In the genomic region with DNA sequence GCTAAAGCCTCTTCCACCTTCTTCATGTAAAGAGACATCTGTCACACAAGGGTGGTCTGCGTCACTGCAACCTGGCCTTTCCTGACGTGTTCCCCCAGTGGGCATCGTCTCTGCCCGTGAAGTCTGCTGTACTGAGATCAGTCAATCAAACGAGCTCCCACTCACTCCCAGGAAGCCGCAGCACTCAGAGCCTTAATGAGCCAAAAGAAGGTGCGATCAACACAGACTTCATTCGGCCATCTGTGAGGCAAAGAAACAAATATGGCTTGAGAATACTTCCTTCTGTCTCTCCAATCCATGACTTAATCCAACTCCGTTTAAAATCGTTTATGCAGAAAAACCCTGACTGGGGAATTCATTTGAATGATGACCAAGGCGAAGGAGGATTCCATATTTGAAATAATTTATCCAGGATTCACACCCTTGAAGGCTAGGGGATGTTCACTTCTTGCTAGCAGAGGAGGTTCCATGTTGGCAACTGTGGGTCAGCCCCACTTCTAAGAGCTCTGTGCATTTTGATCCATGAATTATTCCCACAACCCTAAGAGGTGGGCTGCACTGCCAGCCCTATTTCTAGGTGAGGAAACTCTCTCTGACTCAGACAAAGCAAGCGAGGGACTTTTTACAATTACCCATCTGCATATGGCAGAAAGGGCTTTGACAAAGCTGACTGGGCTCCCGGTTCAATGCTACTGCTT, we compare ENCODE assay signal across 13 mouse cellular contexts.
DNase-seq lines count a peak whose midpoint lies in the region; ATAC-seq and TF ChIP-seq lines count a peak whose summit lies in the region.
"Had no signal": no experiment of that assay in that cellular context is flagged by ENCODE, and none has a peak within 500 bp of the region (broad histone marks: within the 10 kb centered on the region; RNA-seq: fewer than 3 reads in every experiment).

No protein-coding gene starts in this region.

- no peak overlapping the region for H3K4me2 ChIP-seq in liver, postnatal 0 days (ENCODE audit: low read depth, low read length)
- H3K4me2 ChIP-seq: limb, embryonic 12.5 days had no signal

- H3K27me3 ChIP-seq in forebrain, embryonic 10.5 days (ENCODE audit: poor library complexity, severe bottlenecking): no peaks in the 10 kb centered on the region
- H3K27me3 ChIP-seq in liver, postnatal 0 days (ENCODE audit: insufficient read depth, low read length): no peaks in the 10 kb centered on the region
- H3K27me3 ChIP-seq in limb, embryonic 10.5 days (ENCODE audit: low read depth, poor library complexity, severe bottlenecking): no peaks in the 10 kb centered on the region
- H3K27me3 ChIP-seq: limb, embryonic 12.5 days had no signal

- DNase-seq in Muller cell, postnatal 12 days (ENCODE audit: inconsistent ontology term): peak; percentile 51
- no peak for DNase-seq in forebrain, embryonic 10.5 days (ENCODE audit: extremely low spot score, low spot score)
- peak; percentile 63 to 87 for DNase-seq in layer of hippocampus, adult 2 months (ENCODE audit: low spot score in 2 of 2)
- peak; percentile 59 to 64 for DNase-seq in left cerebral cortex, postnatal 36 days (ENCODE audit: low spot score in 2 of 2)
- DNase-seq in liver, postnatal 0 days: no peak
- no peak for DNase-seq in limb, embryonic 10.5 days (ENCODE audit: low spot score)
- no peak for DNase-seq in heart, postnatal 10 days
- DNase-seq: cerebellum, adult 11 months; heart, adult 2 months; thymus, adult 18-20 months had no signal

- no peak overlapping the region for H3K4me3 ChIP-seq in forebrain, embryonic 10.5 days
- no peak overlapping the region for H3K4me3 ChIP-seq in layer of hippocampus, adult 2 months
- no peak overlapping the region for H3K4me3 ChIP-seq in liver, postnatal 0 days (ENCODE audit: low read depth, low read length)
- no peak overlapping the region for H3K4me3 ChIP-seq in limb, embryonic 10.5 days
- H3K4me3 ChIP-seq: heart, adult 2 months; limb, embryonic 12.5 days; myocyte had no signal

- H3K4me1 ChIP-seq in forebrain, embryonic 10.5 days: peaks cover 20% of the 10 kb centered on the region
- no peaks in the 10 kb centered on the region for H3K4me1 ChIP-seq in liver, postnatal 0 days (ENCODE audit: insufficient read depth)
- H3K4me1 ChIP-seq in limb, embryonic 10.5 days: peaks cover 10% of the 10 kb centered on the region
- H3K4me1 ChIP-seq: limb, embryonic 12.5 days had no signal

- H3K27ac ChIP-seq in forebrain, embryonic 10.5 days: 0 out of 2 replicates have a peak overlapping the region, but pooled peaks have one; percentile 15
- peak overlapping the region; percentile 61 for H3K27ac ChIP-seq in layer of hippocampus, adult 2 months
- no peak overlapping the region for H3K27ac ChIP-seq in liver, postnatal 0 days (ENCODE audit: low read depth)
- no peak overlapping the region for H3K27ac ChIP-seq in limb, embryonic 10.5 days
- H3K27ac ChIP-seq: heart, adult 2 months; limb, embryonic 12.5 days had no signal

- no peaks in the 10 kb centered on the region for H3K9me3 ChIP-seq in forebrain, embryonic 10.5 days
- no peaks in the 10 kb centered on the region for H3K9me3 ChIP-seq in liver, postnatal 0 days (ENCODE audit: low read length)
- no peaks in the 10 kb centered on the region for H3K9me3 ChIP-seq in limb, embryonic 10.5 days (replicated peaks)
- H3K9me3 ChIP-seq: limb, embryonic 12.5 days had no signal

- intact Hi-C loops in left cerebral cortex, postnatal 36 days (cut with DNase I): loop anchor here (5.0 kb wide), 1 partner anchor 113 kb away; no protein-coding TSS in a partner anchor
- intact Hi-C loops in heart, postnatal 10 days (cut with DNase I): no loop called here

- TF ChIP-seq CTCF in layer of hippocampus, adult 2 months (conservative IDR thresholded peaks at IDR 0.05): no peak
- no peak for TF ChIP-seq CTCF in liver, postnatal 0 days (IDR thresholded peaks at IDR 0.05; ENCODE audit: low read depth)

- no peaks in the 10 kb centered on the region for H3K36me3 ChIP-seq in forebrain, embryonic 10.5 days (replicated peaks)
- no peaks in the 10 kb centered on the region for H3K36me3 ChIP-seq in liver, postnatal 0 days (replicated peaks; ENCODE audit: insufficient read depth, low read length)
- no peaks in the 10 kb centered on the region for H3K36me3 ChIP-seq in limb, embryonic 10.5 days
- H3K36me3 ChIP-seq: limb, embryonic 12.5 days had no signal

- no peak overlapping the region for H3K9ac ChIP-seq in liver, postnatal 0 days (replicated peaks)
- H3K9ac ChIP-seq: limb, embryonic 12.5 days had no signal

- 80% methylated on average over 13 of the region's 13 CpGs for WGBS in forebrain, embryonic 10.5 days
- WGBS in liver, postnatal 0 days (ENCODE audit: insufficient replicate concordance): 79% methylated on average over 13 of the region's 13 CpGs
- 81% methylated on average over 13 of the region's 13 CpGs for WGBS in limb, embryonic 10.5 days

- ATAC-seq in liver, postnatal 0 days: no peak
- ATAC-seq: inflammation-experienced regulatory T-cells, adult 6 months had no signal

- TF ChIP-seq EP300 in liver, postnatal 0 days (IDR thresholded peaks at IDR 0.05; ENCODE audit: low read depth): no peak

Comparison
In these comparisons a context has a peak if more than half of its experiments do, and no peak if none do; other contexts are left out.
1. DNase-seq: peak in Muller cell, postnatal 12 days (single experiment), layer of hippocampus, adult 2 months (2 of 2) and left cerebral cortex, postnatal 36 days (2 of 2); none in forebrain, embryonic 10.5 days (single experiment), liver, postnatal 0 days (single experiment), limb, embryonic 10.5 days (single experiment) and heart, postnatal 10 days (0 of 2).
2. H3K27ac ChIP-seq: peak in forebrain, embryonic 10.5 days (single experiment) and layer of hippocampus, adult 2 months (single experiment); none in liver, postnatal 0 days (single experiment) and limb, embryonic 10.5 days (single experiment).